Mouse (Mus musculus): Measurements from ENCODE around the gene Igsf9b. TPM values are rescaled to one million over a fixed set of nuclear protein-coding genes. Genes with fewer than 3 reads are reported as not detected.

Igsf9b gene
- 2.1 and 2.4 TPM in 2 replicates for polyA plus RNA-seq (2014; fragmentation: Nextera tagmentation; extraction: Ambion mirVana)

- Histone ChIP-seq H3K4me3 (ENCODE audit: low read depth, low read length) (peak within 1 kb of the TSS; percentile 73), H3K27ac (replicated peaks; ENCODE audit: low read depth, low read length) (no peak within 1 kb of the TSS; the same call in 1 of the 2 replicates), H3K4me2 (ENCODE audit: low read depth, low read length) (peak within 1 kb of the TSS; percentile 94), H3K9me3 (replicated peaks; ENCODE audit: control insufficient read depth, low read length) (no peaks in the 10 kb centered on the region), H3K27me3 (ENCODE audit: control insufficient read depth, insufficient read depth, low read length) (peaks cover 12% of the 10 kb centered on the region; the same call in 1 of the 2 replicates), H3K9ac (replicated peaks; ENCODE audit: low read length) (peak within 1 kb of the TSS; percentile 46), H3K36me3 (replicated peaks; ENCODE audit: control insufficient read depth, insufficient read depth, low read depth, low read length) (no peaks in the 10 kb centered on the region), H3K4me1 (ENCODE audit: control insufficient read depth, insufficient read depth, low read length) (peaks cover 12% of the 10 kb centered on the region; the same call in 1 of the 2 replicates)
- ATAC-seq (replicated peaks; ENCODE audit: insufficient number of reproducible peaks, low FRiP score, low TSS enrichment, low read depth) (peak; percentile 99), DNase-seq (ENCODE audit: low spot score) (peak; percentile 95)
- 0% methylated on average over 35 of the region's 40 CpGs for WGBS
Observed at GRCm38 (mm10) chr9:27298411-27299285, at the start of gene Igsf9b. TSS of gene Igsf9b (plus strand) at chr9:27299204.

GRCm38 (mm10) chr9:27252034-27252714, 46.8 kb upstream of the Igsf9b start:
- DNase-seq (ENCODE audit: low spot score) = no peak
- ATAC-seq (replicated peaks; ENCODE audit: insufficient number of reproducible peaks, low FRiP score, low TSS enrichment, low read depth) = no peak
- Histone ChIP-seq H3K9me3 (replicated peaks; ENCODE audit: control insufficient read depth, low read length) (no peaks in the 10 kb centered on the region), H3K9ac (replicated peaks; ENCODE audit: low read length) (no peak overlapping the region), H3K4me2 (ENCODE audit: low read depth, low read length) (no peak overlapping the region), H3K36me3 (replicated peaks; ENCODE audit: control insufficient read depth, insufficient read depth, low read depth, low read length) (no peaks in the 10 kb centered on the region), H3K4me1 (ENCODE audit: control insufficient read depth, insufficient read depth, low read length) (no peaks in the 10 kb centered on the region), H3K27me3 (ENCODE audit: control insufficient read depth, insufficient read depth, low read length) (no peaks in the 10 kb centered on the region), H3K27ac (replicated peaks; ENCODE audit: low read depth, low read length) (no peak overlapping the region), H3K4me3 (ENCODE audit: low read depth, low read length) (no peak overlapping the region)
- WGBS = 72% methylated on average over 7 of the region's 7 CpGs

- no peaks in the 10 kb centered on the region for H3K4me1 ChIP-seq (ENCODE audit: control insufficient read depth, insufficient read depth, low read length)
- no peak overlapping the region for H3K9ac ChIP-seq (replicated peaks; ENCODE audit: low read length)
- H3K27ac ChIP-seq (replicated peaks; ENCODE audit: low read depth, low read length) = no peak overlapping the region
- no peaks in the 10 kb centered on the region for H3K27me3 ChIP-seq (ENCODE audit: control insufficient read depth, insufficient read depth, low read length)
- no peak overlapping the region for H3K4me2 ChIP-seq (ENCODE audit: low read depth, low read length)
- 58% methylated on average over 6 of the region's 6 CpGs for WGBS
- H3K4me3 ChIP-seq (ENCODE audit: low read depth, low read length) = no peak overlapping the region
- H3K9me3 ChIP-seq (replicated peaks; ENCODE audit: control insufficient read depth, low read length) = no peaks in the 10 kb centered on the region
- DNase-seq (ENCODE audit: low spot score) (no peak), ATAC-seq (replicated peaks; ENCODE audit: insufficient number of reproducible peaks, low FRiP score, low TSS enrichment, low read depth) (no peak)
- no peaks in the 10 kb centered on the region for H3K36me3 ChIP-seq (replicated peaks; ENCODE audit: control insufficient read depth, insufficient read depth, low read depth, low read length)
Observed at GRCm38 (mm10) chr9:27256454-27256853, 42.5 kb upstream of the Igsf9b start.

DNA sequence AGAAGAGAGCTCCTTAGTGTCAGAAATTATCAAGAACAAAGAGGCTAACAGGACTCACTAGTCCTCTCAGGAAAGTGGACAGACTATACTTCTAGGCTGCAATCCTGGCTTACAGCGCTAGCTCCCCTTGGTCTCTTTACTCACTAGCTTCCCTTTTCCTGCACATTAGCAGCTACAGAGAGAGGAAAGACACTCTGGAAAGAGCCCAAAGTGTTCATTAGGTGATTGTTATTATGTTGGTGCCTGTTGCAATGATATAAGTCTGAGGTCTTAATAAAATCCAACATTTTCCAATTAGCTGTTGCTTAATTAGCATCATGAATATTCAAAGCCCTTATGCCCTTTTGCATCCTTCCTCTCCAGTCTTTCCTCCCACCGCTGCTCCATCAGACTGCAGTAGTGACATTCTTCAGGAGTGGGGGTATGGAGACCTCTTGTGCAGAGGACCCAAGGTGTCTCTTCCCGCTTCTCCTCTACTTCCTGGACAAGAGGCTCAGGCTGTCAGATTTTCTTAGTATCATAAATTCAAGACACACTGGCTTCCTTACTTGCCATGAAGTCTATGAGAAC, 38.5 kb upstream of the Igsf9b start:
- Histone ChIP-seq H3K9me3 (replicated peaks; ENCODE audit: control insufficient read depth, low read length) (no peaks in the 10 kb centered on the region), H3K4me1 (ENCODE audit: control insufficient read depth, insufficient read depth, low read length) (no peaks in the 10 kb centered on the region), H3K4me2 (ENCODE audit: low read depth, low read length) (no peak overlapping the region), H3K4me3 (ENCODE audit: low read depth, low read length) (no peak overlapping the region), H3K27ac (replicated peaks; ENCODE audit: low read depth, low read length) (no peak overlapping the region), H3K9ac (replicated peaks; ENCODE audit: low read length) (no peak overlapping the region), H3K27me3 (ENCODE audit: control insufficient read depth, insufficient read depth, low read length) (no peaks in the 10 kb centered on the region), H3K36me3 (replicated peaks; ENCODE audit: control insufficient read depth, insufficient read depth, low read depth, low read length) (no peaks in the 10 kb centered on the region)
- WGBS = 78% methylated on average over 3 of the region's 3 CpGs
- no peak for ATAC-seq (replicated peaks; ENCODE audit: insufficient number of reproducible peaks, low FRiP score, low TSS enrichment, low read depth)
- DNase-seq (ENCODE audit: low spot score) = no peak

DNA sequence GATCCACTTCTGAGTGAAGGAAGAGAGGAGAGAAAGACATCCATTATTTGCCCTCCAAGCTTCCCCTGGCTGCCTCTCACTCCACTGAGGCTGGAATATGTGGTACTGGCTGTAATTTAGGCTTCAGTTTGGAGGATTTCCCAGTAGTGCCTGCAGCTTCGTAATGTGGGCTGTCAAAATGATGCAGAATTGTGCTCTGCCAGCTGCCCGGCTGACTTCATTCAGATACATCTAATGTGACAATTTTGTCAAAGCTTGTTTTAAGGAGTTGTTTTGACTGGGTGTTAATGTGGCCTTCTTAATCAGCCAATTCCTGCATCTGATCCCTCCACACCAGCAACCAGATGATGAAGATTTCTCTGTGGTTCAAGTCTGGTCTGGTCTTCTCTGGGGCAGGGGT, 37.1 kb upstream of the Igsf9b start:
- WGBS = 78% methylated on average over 2 of the region's 2 CpGs
- no peak overlapping the region for H3K4me2 ChIP-seq (ENCODE audit: low read depth, low read length)
- ATAC-seq (replicated peaks; ENCODE audit: insufficient number of reproducible peaks, low FRiP score, low TSS enrichment, low read depth) (no peak), DNase-seq (ENCODE audit: low spot score) (no peak)
- H3K36me3 ChIP-seq (replicated peaks; ENCODE audit: control insufficient read depth, insufficient read depth, low read depth, low read length) = no peaks in the 10 kb centered on the region
- no peaks in the 10 kb centered on the region for H3K9me3 ChIP-seq (replicated peaks; ENCODE audit: control insufficient read depth, low read length)
- H3K4me1 ChIP-seq (ENCODE audit: control insufficient read depth, insufficient read depth, low read length) = no peaks in the 10 kb centered on the region
- H3K27me3 ChIP-seq (ENCODE audit: control insufficient read depth, insufficient read depth, low read length) = no peaks in the 10 kb centered on the region
- H3K9ac ChIP-seq (replicated peaks; ENCODE audit: low read length) = no peak overlapping the region
- no peak overlapping the region for H3K27ac ChIP-seq (replicated peaks; ENCODE audit: low read depth, low read length)
- H3K4me3 ChIP-seq (ENCODE audit: low read depth, low read length) = no peak overlapping the region

GRCm38 (mm10) chr9:27265009-27265408, 34.0 kb upstream of the Igsf9b start:
- H3K9me3 ChIP-seq (replicated peaks; ENCODE audit: control insufficient read depth, low read length) = no peaks in the 10 kb centered on the region
- no peak overlapping the region for H3K9ac ChIP-seq (replicated peaks; ENCODE audit: low read length)
- H3K27ac ChIP-seq (replicated peaks; ENCODE audit: low read depth, low read length) = no peak overlapping the region
- ATAC-seq (replicated peaks; ENCODE audit: insufficient number of reproducible peaks, low FRiP score, low TSS enrichment, low read depth) (no peak), DNase-seq (ENCODE audit: low spot score) (no peak)
- no peak overlapping the region for H3K4me2 ChIP-seq (ENCODE audit: low read depth, low read length)
- no peaks in the 10 kb centered on the region for H3K4me1 ChIP-seq (ENCODE audit: control insufficient read depth, insufficient read depth, low read length)
- H3K4me3 ChIP-seq (ENCODE audit: low read depth, low read length) = no peak overlapping the region
- 65% methylated on average over 3 of the region's 3 CpGs for WGBS
- no peaks in the 10 kb centered on the region for H3K36me3 ChIP-seq (replicated peaks; ENCODE audit: control insufficient read depth, insufficient read depth, low read depth, low read length)
- H3K27me3 ChIP-seq (ENCODE audit: control insufficient read depth, insufficient read depth, low read length) = no peaks in the 10 kb centered on the region

- no peak overlapping the region for H3K4me3 ChIP-seq (ENCODE audit: low read depth, low read length)
- no peak for DNase-seq (ENCODE audit: low spot score)
- no peaks in the 10 kb centered on the region for H3K27me3 ChIP-seq (ENCODE audit: control insufficient read depth, insufficient read depth, low read length)
- no peak overlapping the region for H3K9ac ChIP-seq (replicated peaks; ENCODE audit: low read length)
- no peaks in the 10 kb centered on the region for H3K9me3 ChIP-seq (replicated peaks; ENCODE audit: control insufficient read depth, low read length)
- no peak overlapping the region for H3K4me2 ChIP-seq (ENCODE audit: low read depth, low read length)
- no peaks in the 10 kb centered on the region for H3K36me3 ChIP-seq (replicated peaks; ENCODE audit: control insufficient read depth, insufficient read depth, low read depth, low read length)
- WGBS = 92% methylated on average over 5 of the region's 5 CpGs
- H3K27ac ChIP-seq (replicated peaks; ENCODE audit: low read depth, low read length) = no peak overlapping the region
- H3K4me1 ChIP-seq (ENCODE audit: control insufficient read depth, insufficient read depth, low read length) = no peaks in the 10 kb centered on the region
- no peak for ATAC-seq (replicated peaks; ENCODE audit: insufficient number of reproducible peaks, low FRiP score, low TSS enrichment, low read depth)
Observed at GRCm38 (mm10) chr9:27267878-27268277, 31.1 kb upstream of the Igsf9b start.

DNA sequence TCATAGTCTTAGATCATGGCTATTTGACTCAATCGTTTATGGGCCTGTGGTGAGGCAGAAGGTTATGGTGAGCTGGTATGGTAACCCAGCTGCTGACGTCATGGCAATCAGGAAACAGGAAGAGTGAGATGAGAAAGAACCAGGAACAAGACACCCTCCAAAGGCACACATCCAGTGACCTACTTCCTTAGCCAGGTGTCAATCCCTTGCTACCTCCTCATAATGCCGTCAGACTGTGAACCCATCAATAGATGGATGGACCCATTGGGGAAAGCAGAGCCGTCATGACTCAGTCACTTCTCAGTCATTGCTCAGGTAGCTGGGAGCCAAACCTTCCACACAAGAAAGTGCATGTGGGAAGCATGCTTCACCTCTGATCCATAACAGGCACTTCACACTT, 30.5 kb upstream of the Igsf9b start:
- WGBS = 82% methylated on average over 4 of the region's 4 CpGs
- H3K36me3 ChIP-seq (replicated peaks; ENCODE audit: control insufficient read depth, insufficient read depth, low read depth, low read length) = no peaks in the 10 kb centered on the region

More for the DNA sequence above, 30.5 kb upstream of the Igsf9b start:
- no peak overlapping the region for H3K27ac ChIP-seq (replicated peaks; ENCODE audit: low read depth, low read length)
- no peaks in the 10 kb centered on the region for H3K9me3 ChIP-seq (replicated peaks; ENCODE audit: control insufficient read depth, low read length)
- H3K4me3 ChIP-seq (ENCODE audit: low read depth, low read length) = no peak overlapping the region
- no peak for ATAC-seq (replicated peaks; ENCODE audit: insufficient number of reproducible peaks, low FRiP score, low TSS enrichment, low read depth)
- H3K4me2 ChIP-seq (ENCODE audit: low read depth, low read length) = no peak overlapping the region
- no peaks in the 10 kb centered on the region for H3K27me3 ChIP-seq (ENCODE audit: control insufficient read depth, insufficient read depth, low read length)
- no peak for DNase-seq (ENCODE audit: low spot score)
- H3K4me1 ChIP-seq (ENCODE audit: control insufficient read depth, insufficient read depth, low read length) = no peaks in the 10 kb centered on the region
- H3K9ac ChIP-seq (replicated peaks; ENCODE audit: low read length) = no peak overlapping the region

All from embryonic facial prominence, embryonic 11.5 days (tissue).